Mouse (Mus musculus): Measurements from ENCODE around the gene Sv2c.
"Not testable (repeated sequence)": the region's sequence is repeated elsewhere in the genome, so short reads cannot be mapped to it uniquely, and the experiment has no call there.

Sv2c gene

GRCm38 (mm10) chr13:96132401-96132816 lies at the start of gene Sv2c:
TSS of gene Sv2c (minus strand) at chr13:96132577.
- peak; percentile 10 for DNase-seq (ENCODE audit: low read depth)

- no peak for DNase-seq (ENCODE audit: low read depth)
Measured at GRCm38 (mm10) chr13:96180671-96181161, 48.3 kb upstream of the Sv2c start.

GRCm38 (mm10) chr13:96175591-96176212 lies 43.3 kb upstream of the Sv2c start:
- DNase-seq (ENCODE audit: low read depth), result no peak

- DNase-seq (ENCODE audit: low read depth), result no peak
Measured at GRCm38 (mm10) chr13:96173686-96174085, 41.3 kb upstream of the Sv2c start.

- DNase-seq (ENCODE audit: low read depth), result peak; percentile 1
Measured at GRCm38 (mm10) chr13:96172290-96172689, 39.9 kb upstream of the Sv2c start.

- DNase-seq (ENCODE audit: low read depth), result no peak
Measured at GRCm38 (mm10) chr13:96168991-96169665, 36.8 kb upstream of the Sv2c start.

- no peak for DNase-seq (ENCODE audit: low read depth)
Measured at GRCm38 (mm10) chr13:96166593-96166992, 34.2 kb upstream of the Sv2c start.

GRCm38 (mm10) chr13:96133363-96134100 lies 1.2 kb upstream of the Sv2c start:
- no peak for DNase-seq (ENCODE audit: low read depth)

GRCm38 (mm10) chr13:96132833-96133232 lies 456 bp upstream of the Sv2c start:
- DNase-seq (ENCODE audit: low read depth), result no peak

- DNase-seq (ENCODE audit: low read depth), result no peak
Measured at GRCm38 (mm10) chr13:96131911-96132310, 466 bp downstream of the Sv2c start.

GRCm38 (mm10) chr13:96131050-96131449 lies 1.3 kb downstream of the Sv2c start:
- DNase-seq (ENCODE audit: low read depth), result no peak

- DNase-seq (ENCODE audit: low read depth), result no peak
Measured at GRCm38 (mm10) chr13:96129081-96129480, 3.3 kb downstream of the Sv2c start.

GRCm38 (mm10) chr13:96126669-96127068 lies 5.7 kb downstream of the Sv2c start:
- DNase-seq (ENCODE audit: low read depth), result no peak

GRCm38 (mm10) chr13:96125011-96125410 lies 7.4 kb downstream of the Sv2c start:
- no peak for DNase-seq (ENCODE audit: low read depth)

- DNase-seq (ENCODE audit: low read depth), result no peak
Measured at GRCm38 (mm10) chr13:96112711-96113110, 19.7 kb downstream of the Sv2c start.

- DNase-seq (ENCODE audit: low read depth), result no peak
Measured at GRCm38 (mm10) chr13:96110767-96111166, 21.6 kb downstream of the Sv2c start.

- DNase-seq (ENCODE audit: low read depth), result peak; percentile 16
Measured at GRCm38 (mm10) chr13:96106367-96106766, 26.0 kb downstream of the Sv2c start.

- DNase-seq (ENCODE audit: low read depth), result no peak
Measured at GRCm38 (mm10) chr13:96090929-96091328, 41.4 kb downstream of the Sv2c start.

- DNase-seq (ENCODE audit: low read depth), result no peak
Measured at GRCm38 (mm10) chr13:96085581-96086302, 46.6 kb downstream of the Sv2c start.

- DNase-seq (ENCODE audit: low read depth), result not testable (repeated sequence)
Measured at GRCm38 (mm10) chr13:96081754-96082153, 50.6 kb downstream of the Sv2c start, which contains the start of gene Gm17190. TSS of gene Gm17190 (plus strand) at chr13:96082054.

GRCm38 (mm10) chr13:96081276-96081675 lies 51.1 kb downstream of the Sv2c start, which contains the start of gene Gm20075:
TSS of gene Gm20075 (minus strand) at chr13:96081376.
- DNase-seq (ENCODE audit: low read depth), result not testable (repeated sequence)

- no peak for DNase-seq (ENCODE audit: low read depth)
Measured at GRCm38 (mm10) chr13:96073555-96073954, 58.8 kb downstream of the Sv2c start.
